In the genomic region with DNA sequence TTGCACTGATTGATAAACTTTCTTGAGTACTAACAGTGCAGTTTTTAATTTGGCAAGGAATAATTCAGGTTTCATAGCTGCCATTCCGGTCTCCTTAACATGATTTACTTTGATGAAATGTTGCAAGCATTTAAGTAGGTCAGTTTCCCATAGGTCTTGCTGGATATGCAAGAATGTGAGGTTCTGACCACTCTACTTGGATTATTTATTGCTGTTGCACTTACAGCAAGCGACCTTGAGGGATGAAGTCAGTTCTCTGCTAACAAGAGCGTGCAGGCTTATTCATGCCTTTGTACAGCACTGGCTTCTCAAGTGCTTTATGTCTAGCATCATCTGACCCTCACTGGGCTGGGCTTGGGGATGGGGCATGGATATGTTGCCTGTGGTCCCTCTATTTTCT, we compare ENCODE assay signal across 25 mouse cellular contexts. TPM values are rescaled to one million over a fixed set of nuclear protein-coding genes. Genes with fewer than 3 reads are reported as not detected.
DNase-seq lines count a peak whose midpoint lies in the region; ATAC-seq and TF ChIP-seq lines count a peak whose summit lies in the region.
"Had no signal": no experiment of that assay in that cellular context is flagged by ENCODE, and none has a peak within 500 bp of the region (broad histone marks: within the 10 kb centered on the region; RNA-seq: fewer than 3 reads in every experiment).

No protein-coding gene starts in this region.

- H3K4me2 ChIP-seq in kidney, postnatal 0 days (ENCODE audit: low read length) = no peak overlapping the region
- H3K4me2 ChIP-seq: forebrain, embryonic 13.5 days; heart, embryonic 13.5 days; hindbrain, embryonic 14.5 days had no signal

- no peak for TF ChIP-seq CTCF in kidney, postnatal 0 days (IDR thresholded peaks at IDR 0.05; ENCODE audit: low read depth)
- TF ChIP-seq CTCF in layer of hippocampus, adult 2 months (conservative IDR thresholded peaks at IDR 0.05) = no peak

- H3K36me3 ChIP-seq in kidney, postnatal 0 days (ENCODE audit: insufficient read depth, low read length) = no peaks in the 10 kb centered on the region
- H3K36me3 ChIP-seq: forebrain, embryonic 10.5 days; heart, embryonic 10.5 days; heart, embryonic 13.5 days had no signal

- DNase-seq in kidney, postnatal 0 days (ENCODE audit: low spot score) = peak; percentile 63
- DNase-seq in kidney, postnatal 10 days = no peak
- DNase-seq in adrenal gland, postnatal 10 days = peak; percentile 20
- peak; percentile 18 for DNase-seq in mesoderm, embryonic 11.5 days (ENCODE audit: low read depth, low spot score)
- no peak for DNase-seq in lung, postnatal 36 days
- no peak for DNase-seq in layer of hippocampus, adult 2 months (ENCODE audit: low spot score in 2 of 2)
- DNase-seq: cerebellum, adult 11-12 months; cerebellum, adult 8-10 months; cerebellum, postnatal 14 days; gastrocnemius, postnatal 10 days; gastrocnemius, postnatal 36 days; heart, adult 2 months; heart, postnatal 14 days; heart, postnatal 4 days had no signal

- no peaks in the 10 kb centered on the region for H3K9me3 ChIP-seq in kidney, postnatal 0 days (replicated peaks; ENCODE audit: low read length)
- H3K9me3 ChIP-seq: forebrain, embryonic 10.5 days; forebrain, embryonic 13.5 days; heart, embryonic 10.5 days; heart, embryonic 13.5 days had no signal

- no peaks in the 10 kb centered on the region for H3K27me3 ChIP-seq in kidney, postnatal 0 days (ENCODE audit: insufficient read depth, low read length)
- H3K27me3 ChIP-seq: forebrain, embryonic 13.5 days; heart, embryonic 13.5 days had no signal

- H3K4me1 ChIP-seq in kidney, postnatal 0 days (replicated peaks; ENCODE audit: insufficient read depth, low read length) = no peaks in the 10 kb centered on the region
- H3K4me1 ChIP-seq: forebrain, embryonic 10.5 days; heart, embryonic 10.5 days; heart, embryonic 13.5 days had no signal

- no peak overlapping the region for H3K4me3 ChIP-seq in kidney, postnatal 0 days (replicated peaks; ENCODE audit: low read depth, low read length)
- no peak overlapping the region for H3K4me3 ChIP-seq in layer of hippocampus, adult 2 months
- H3K4me3 ChIP-seq: forebrain, embryonic 10.5 days; forebrain, embryonic 13.5 days; heart, adult 2 months; heart, embryonic 10.5 days; heart, embryonic 13.5 days had no signal

- no peak overlapping the region for H3K9ac ChIP-seq in kidney, postnatal 0 days (ENCODE audit: low read depth, low read length)
- H3K9ac ChIP-seq: forebrain, embryonic 13.5 days; heart, embryonic 13.5 days; hindbrain, embryonic 14.5 days had no signal

- no peak overlapping the region for H3K27ac ChIP-seq in kidney, postnatal 0 days
- no peak overlapping the region for H3K27ac ChIP-seq in layer of hippocampus, adult 2 months
- H3K27ac ChIP-seq: forebrain, embryonic 10.5 days; forebrain, embryonic 13.5 days; heart, adult 2 months; heart, embryonic 10.5 days; heart, embryonic 13.5 days; hindbrain, embryonic 14.5 days; hindbrain, postnatal 0 days had no signal

- no peak for ATAC-seq in kidney, postnatal 0 days (replicated peaks; ENCODE audit: low FRiP score, low read depth)
- ATAC-seq: CD4-positive, CD25-positive, alpha-beta regulatory T cell, adult 4 months; forebrain, embryonic 13.5 days; forebrain, embryonic 16.5 days; hindbrain, postnatal 0 days; inflammation-experienced regulatory T-cells, adult 6 months had no signal

- 46% methylated on average over 3 of the region's 3 CpGs for WGBS in kidney, postnatal 0 days

RNA-seq across cellular contexts. Expression of gene Dchs2, which starts 35.9 kb away (rescaled TPM):
- polyA plus RNA-seq in kidney, postnatal 0 days (2015; fragmentation: Nextera tagmentation; extraction: Ambion mirVana) = 0.03 and 0.05 TPM in 2 replicates
- total RNA-seq in adrenal gland, postnatal 10 days (2021) = 1 to 10 TPM; 1.7 to 2.4 TPM
- 1 to 10 TPM; 3.2 to 3.7 TPM for total RNA-seq in layer of hippocampus, adult 2 months (2021)
- total RNA-seq: granulocyte monocyte progenitor cell, adult 5-6 weeks; MEL had no signal
- polyA plus RNA-seq: CD4-positive, CD25-positive, alpha-beta regulatory T cell, adult 4 months; forebrain, embryonic 10.5 days; inflammation-experienced regulatory T-cells, adult 6 months had no signal

Comparison
In these comparisons a context has a peak if more than half of its experiments do, and no peak if none do; other contexts are left out.
1. DNase-seq: peak in kidney, postnatal 0 days (single experiment), adrenal gland, postnatal 10 days (single experiment) and mesoderm, embryonic 11.5 days (single experiment); none in kidney, postnatal 10 days (single experiment), lung, postnatal 36 days (single experiment) and layer of hippocampus, adult 2 months (0 of 2).